Mouse (Mus musculus): ENCODE data around the gene Olfr287.

The Olfr287 gene

GRCm38 (mm10) chr15:98173821-98174220 is 47.0 kb downstream of the Olfr287 start:
- CTCF ChIA-PET: interaction anchor here (0.5 to 1.5 kb wide), 15 partner anchors 8 to 323 kb away, joined by 3 to 4 read pairs (median 3); no protein-coding TSS in a partner anchor
- POLR2A ChIA-PET: interaction anchor here in 1 of 4 experiments (0.6 to 0.9 kb wide), 2 partner anchors 31 to 90 kb away, joined by 3 to 4 read pairs; no protein-coding TSS in a partner anchor

- ChIA-PET POLR2A (interaction anchor here in 2 of 4 experiments (0.6 to 1.6 kb wide), 3 partner anchors 9 to 26 kb away, joined by 3 to 4 read pairs (median 4); no protein-coding TSS in a partner anchor), CTCF (interaction anchor here in 1 of 4 experiments (0.8 to 1.2 kb wide), 4 partner anchors 9 to 218 kb away, joined by 3 to 5 read pairs (median 4); no protein-coding TSS in a partner anchor)
These were observed 48.7 kb downstream of the Olfr287 start for GRCm38 (mm10) chr15:98172113-98172512.

- POLR2A ChIA-PET: interaction anchor here in 2 of 4 experiments (1.1 to 1.6 kb wide), 2 partner anchors 10 to 16 kb away, joined by 3 read pairs; no protein-coding TSS in a partner anchor
- CTCF ChIA-PET: no interaction called here
These were observed 49.9 kb downstream of the Olfr287 start for GRCm38 (mm10) chr15:98170917-98171316.

- POLR2A ChIA-PET: interaction anchor here in 1 of 4 experiments (1.6 kb wide), 1 partner anchor 9 kb away, joined by 3 read pairs; no protein-coding TSS in a partner anchor
- CTCF ChIA-PET: no interaction called here
These were observed 50.5 kb downstream of the Olfr287 start for GRCm38 (mm10) chr15:98170365-98170764.

GRCm38 (mm10) chr15:98168622-98169004 is 52.2 kb downstream of the Olfr287 start:
- CTCF ChIA-PET: interaction anchor here in 3 of 4 experiments (0.5 to 0.6 kb wide), 3 partner anchors 25 to 132 kb away, joined by 3 to 4 read pairs (median 3); no protein-coding TSS in a partner anchor
- POLR2A ChIA-PET: interaction anchor here in 1 of 4 experiments (0.7 to 0.8 kb wide), 2 partner anchors 86 to 178 kb away, joined by 3 read pairs; no protein-coding TSS in a partner anchor

GRCm38 (mm10) chr15:98167645-98168621 is 52.9 kb downstream of the Olfr287 start:
- POLR2A ChIA-PET: interaction anchor here (0.6 to 1.1 kb wide), 15 partner anchors 11 to 297 kb away, joined by 3 to 7 read pairs (median 4); partner anchors contain the start of gene Senp1 (in 1 of the 4)
- CTCF ChIA-PET: interaction anchor here in 3 of 4 experiments (0.5 to 1.1 kb wide), 6 partner anchors 71 to 1214 kb away, joined by 3 to 10 read pairs (median 4); no protein-coding TSS in a partner anchor

GRCm38 (mm10) chr15:98166963-98167644 is 53.8 kb downstream of the Olfr287 start, which contains the start of gene Ccdc184:
TSS of gene Ccdc184 (plus strand) at chr15:98167158.
- ChIA-PET POLR2A (interaction anchor here (0.5 to 1.1 kb wide), 16 partner anchors 10 to 1109 kb away, joined by 3 to 7 read pairs (median 4); partner anchors contain the start of gene Senp1 (in 1 of the 4)), CTCF (interaction anchor here in 2 of 4 experiments (0.6 to 1.1 kb wide), 4 partner anchors 70 to 1213 kb away, joined by 4 to 10 read pairs (median 5); no protein-coding TSS in a partner anchor)

GRCm38 (mm10) chr15:98165525-98165924 is 55.3 kb downstream of the Olfr287 start, which contains the start of gene Asb8:
TSS of gene Asb8 (minus strand) at chr15:98165625.
- POLR2A ChIA-PET: interaction anchor here in 1 of 4 experiments (0.8 kb wide), 1 partner anchor 80 kb away, joined by 3 read pairs; no protein-coding TSS in a partner anchor
- CTCF ChIA-PET: no interaction called here

- ChIA-PET CTCF (interaction anchor here in 1 of 4 experiments (0.5 kb wide), 1 partner anchor 210 kb away, joined by 3 read pairs; no protein-coding TSS in a partner anchor), POLR2A (interaction anchor here in 1 of 4 experiments (0.6 to 1.7 kb wide), 3 partner anchors 26 to 88 kb away, joined by 3 to 5 read pairs (median 3); no protein-coding TSS in a partner anchor)
These were observed 58.3 kb downstream of the Olfr287 start for GRCm38 (mm10) chr15:98162561-98162960.

- ChIA-PET POLR2A (interaction anchor here in 3 of 4 experiments (0.6 to 1.7 kb wide), 11 partner anchors 10 to 939 kb away, joined by 3 to 6 read pairs (median 3); partner anchors contain the start of gene Pfkm (in 1 of the 3)), CTCF (interaction anchor here in 3 of 4 experiments (0.5 to 0.7 kb wide), 5 partner anchors 8 to 1544 kb away, joined by 3 to 8 read pairs (median 3); partner anchors contain the start of gene Gm17349 (in 1 of the 3))
These were observed 59.6 kb downstream of the Olfr287 start for GRCm38 (mm10) chr15:98161026-98161805.

GRCm38 (mm10) chr15:98157253-98157652 is 63.6 kb downstream of the Olfr287 start:
- ChIA-PET CTCF (interaction anchor here in 1 of 4 experiments (0.6 kb wide), 1 partner anchor 381 kb away, joined by 3 read pairs; no protein-coding TSS in a partner anchor), POLR2A (interaction anchor here in 1 of 4 experiments (1.3 to 1.7 kb wide), 2 partner anchors 9 to 10 kb away, joined by 4 to 5 read pairs; partner anchors contain the start of gene Ccdc184)
